Mouse (Mus musculus): ENCODE measurements around the gene Lamc1. TPM values are rescaled to one million over a fixed set of nuclear protein-coding genes. Genes with fewer than 3 reads are reported as not detected.

Lamc1 gene
- polyA plus RNA-seq, 1 experiment from 2014 or later, result 14.4 TPM

DNA sequence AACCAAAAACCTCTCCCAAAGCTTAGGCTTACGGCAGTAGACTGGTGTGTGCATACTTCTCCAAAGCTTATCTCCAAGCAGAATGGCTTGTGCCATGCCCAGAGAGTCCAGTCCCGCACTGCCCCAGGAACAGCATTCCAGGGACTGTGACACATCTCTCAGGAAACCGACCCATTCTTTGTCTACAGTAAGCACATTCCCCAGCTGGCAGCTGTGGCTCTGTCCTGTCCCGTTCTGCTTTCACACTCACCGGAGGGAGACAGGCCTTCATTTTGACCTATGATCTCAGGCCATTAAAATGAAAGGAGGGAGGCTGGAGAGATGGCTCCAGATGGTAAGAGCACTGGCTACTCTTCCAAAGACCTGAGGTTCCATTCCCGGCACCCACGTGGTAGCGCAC is 130.4 kb downstream of the Lamc1 start:
- H3K4me3 ChIP-seq (replicated peaks; ENCODE audit: low read length), result no peak overlapping the region
- no peaks in the 10 kb centered on the region for H3K36me3 ChIP-seq (ENCODE audit: control insufficient read depth, insufficient read depth)
- no peak for ATAC-seq
- 48% methylated on average over 8 of the region's 8 CpGs for WGBS
- H3K9me3 ChIP-seq (ENCODE audit: control insufficient read depth, low read length), result no peaks in the 10 kb centered on the region
- H3K4me1 ChIP-seq (replicated peaks; ENCODE audit: control insufficient read depth, insufficient read depth, low read length), result peaks cover 8% of the 10 kb centered on the region
- H3K27ac ChIP-seq (ENCODE audit: low read length), result no peak overlapping the region
- no peak overlapping the region for H3K9ac ChIP-seq (replicated peaks; ENCODE audit: low read depth, low read length)
- H3K27me3 ChIP-seq (replicated peaks; ENCODE audit: control insufficient read depth, insufficient read depth, low read length), result no peaks in the 10 kb centered on the region
- no peak overlapping the region for H3K4me2 ChIP-seq (ENCODE audit: low read length)

DNA sequence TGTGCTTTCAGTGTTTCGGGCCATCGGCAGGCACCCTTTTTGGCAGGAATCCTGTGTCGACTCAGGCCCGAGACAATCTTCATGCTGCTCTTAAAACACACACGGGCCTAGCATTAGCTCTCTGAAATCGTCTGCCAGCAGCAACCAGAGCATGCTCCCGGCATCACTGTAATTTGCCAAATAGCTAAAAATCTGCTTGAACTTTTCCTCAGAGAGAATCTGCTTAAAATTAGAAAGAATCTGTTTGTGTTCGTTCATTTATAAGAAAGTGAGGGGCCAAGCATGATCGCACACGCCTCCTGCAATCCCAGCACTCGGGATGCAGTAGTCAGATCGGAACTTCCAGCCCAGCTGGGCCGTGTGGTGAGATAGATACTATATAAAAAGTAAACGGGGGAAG is 131.1 kb downstream of the Lamc1 start:
- WGBS, result 25% methylated on average over 14 of the region's 14 CpGs

DNA sequence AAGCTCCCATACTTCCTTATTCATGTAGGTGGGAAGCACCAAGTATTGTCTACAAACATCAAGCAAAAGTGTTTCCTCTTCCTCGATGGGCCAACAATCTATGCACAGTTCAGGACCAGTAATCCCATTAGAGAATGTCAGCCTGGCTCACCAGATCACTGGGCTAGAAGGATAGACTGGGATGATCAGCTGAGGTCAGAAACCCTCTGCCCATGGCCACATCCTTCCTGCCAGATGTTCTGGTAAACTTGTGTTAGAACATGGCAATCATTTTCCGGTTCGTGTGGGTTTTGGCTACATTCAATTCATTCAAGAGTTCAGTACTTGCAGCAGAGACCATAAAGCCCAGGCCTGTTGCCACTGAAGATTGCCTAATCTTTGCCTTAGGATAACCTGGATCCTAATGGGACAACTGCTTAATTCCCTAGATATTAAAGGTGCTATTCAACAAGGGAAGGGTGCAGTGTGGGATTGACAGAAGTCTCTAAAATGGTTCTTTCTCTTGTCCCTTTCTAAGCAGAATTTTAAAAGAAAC is 135.2 kb downstream of the Lamc1 start:
- no peaks in the 10 kb centered on the region for H3K9me3 ChIP-seq (ENCODE audit: control insufficient read depth, low read length)
- H3K27me3 ChIP-seq (replicated peaks; ENCODE audit: control insufficient read depth, insufficient read depth, low read length), result no peaks in the 10 kb centered on the region
- no peak for ATAC-seq
- H3K4me2 ChIP-seq (ENCODE audit: low read length), result no peak overlapping the region
- WGBS, result 93% methylated on average over 3 of the region's 3 CpGs
- H3K4me3 ChIP-seq (replicated peaks; ENCODE audit: low read length), result no peak overlapping the region
- no peak overlapping the region for H3K27ac ChIP-seq (ENCODE audit: low read length)
- peaks cover 10% of the 10 kb centered on the region for H3K4me1 ChIP-seq (replicated peaks; ENCODE audit: control insufficient read depth, insufficient read depth, low read length)
- no peak overlapping the region for H3K9ac ChIP-seq (replicated peaks; ENCODE audit: low read depth, low read length)
- no peaks in the 10 kb centered on the region for H3K36me3 ChIP-seq (ENCODE audit: control insufficient read depth, insufficient read depth)

More for the DNA sequence above, 131.1 kb downstream of the Lamc1 start:
- no peak overlapping the region for H3K27ac ChIP-seq (ENCODE audit: low read length)
- no peaks in the 10 kb centered on the region for H3K27me3 ChIP-seq (replicated peaks; ENCODE audit: control insufficient read depth, insufficient read depth, low read length)
- no peaks in the 10 kb centered on the region for H3K9me3 ChIP-seq (ENCODE audit: control insufficient read depth, low read length)
- H3K36me3 ChIP-seq (ENCODE audit: control insufficient read depth, insufficient read depth), result no peaks in the 10 kb centered on the region
- H3K9ac ChIP-seq (replicated peaks; ENCODE audit: low read depth, low read length), result no peak overlapping the region
- ATAC-seq, result no peak
- no peak overlapping the region for H3K4me3 ChIP-seq (replicated peaks; ENCODE audit: low read length)
- H3K4me2 ChIP-seq (ENCODE audit: low read length), result no peak overlapping the region
- H3K4me1 ChIP-seq (replicated peaks; ENCODE audit: control insufficient read depth, insufficient read depth, low read length), result peaks cover 8% of the 10 kb centered on the region

DNA sequence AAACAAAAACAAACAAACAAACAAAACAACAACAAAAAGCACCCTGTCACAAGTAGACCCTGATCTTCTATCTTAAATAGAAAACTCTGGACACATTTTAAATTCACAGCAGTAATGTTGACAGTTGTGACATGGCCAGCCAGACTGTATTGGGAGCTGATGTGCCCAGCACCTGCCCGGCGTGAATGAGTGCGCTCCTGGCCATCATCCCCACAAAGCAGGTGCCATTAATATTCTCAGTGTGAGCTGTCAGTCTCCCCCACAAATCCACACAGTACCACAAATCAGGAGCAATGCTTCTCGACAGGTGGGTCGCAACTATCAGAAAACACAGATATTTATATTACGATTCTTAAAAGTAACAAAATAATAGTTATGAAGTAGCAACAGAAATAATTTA is 139.6 kb downstream of the Lamc1 start:
- H3K9me3 ChIP-seq (ENCODE audit: control insufficient read depth, low read length), result no peaks in the 10 kb centered on the region
- no peak overlapping the region for H3K27ac ChIP-seq (ENCODE audit: low read length)
- H3K4me1 ChIP-seq (replicated peaks; ENCODE audit: control insufficient read depth, insufficient read depth, low read length), result peaks cover 16% of the 10 kb centered on the region
- H3K4me2 ChIP-seq (ENCODE audit: low read length), result no peak overlapping the region
- H3K27me3 ChIP-seq (replicated peaks; ENCODE audit: control insufficient read depth, insufficient read depth, low read length), result no peaks in the 10 kb centered on the region
- 79% methylated on average over 6 of the region's 6 CpGs for WGBS
- no peak overlapping the region for H3K9ac ChIP-seq (replicated peaks; ENCODE audit: low read depth, low read length)
- no peak overlapping the region for H3K4me3 ChIP-seq (replicated peaks; ENCODE audit: low read length)
- H3K36me3 ChIP-seq (ENCODE audit: control insufficient read depth, insufficient read depth), result no peaks in the 10 kb centered on the region
- ATAC-seq, result no peak

DNA sequence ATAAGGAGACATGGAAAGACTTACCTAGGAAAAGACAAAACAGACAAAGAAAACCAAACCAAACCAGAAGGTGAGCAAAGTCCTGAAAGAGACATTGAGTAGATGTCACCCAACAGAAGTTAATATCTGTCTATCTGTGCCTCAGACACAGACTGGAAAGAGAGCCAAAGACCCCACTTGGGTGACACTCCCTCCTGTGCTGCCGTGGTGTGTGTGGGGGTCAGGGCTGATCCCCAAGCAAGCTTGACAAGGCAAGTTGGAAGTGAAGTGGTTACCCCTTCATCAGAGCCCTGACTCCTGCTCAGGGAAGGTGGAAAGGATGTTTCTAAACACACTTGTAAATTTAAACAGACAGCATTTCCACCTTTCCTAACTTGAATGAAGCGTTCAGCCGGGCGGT is 140.2 kb downstream of the Lamc1 start:
- no peaks in the 10 kb centered on the region for H3K9me3 ChIP-seq (ENCODE audit: control insufficient read depth, low read length)
- 59% methylated on average over 4 of the region's 4 CpGs for WGBS
- no peaks in the 10 kb centered on the region for H3K27me3 ChIP-seq (replicated peaks; ENCODE audit: control insufficient read depth, insufficient read depth, low read length)
- H3K27ac ChIP-seq (ENCODE audit: low read length), result peak overlapping the region; percentile 56
- peak; percentile 17; the same call in 1 of the 2 replicates for ATAC-seq
- H3K4me3 ChIP-seq (replicated peaks; ENCODE audit: low read length), result no peak overlapping the region
- peaks cover 16% of the 10 kb centered on the region for H3K4me1 ChIP-seq (replicated peaks; ENCODE audit: control insufficient read depth, insufficient read depth, low read length)
- no peak overlapping the region for H3K9ac ChIP-seq (replicated peaks; ENCODE audit: low read depth, low read length)
- no peak overlapping the region for H3K4me2 ChIP-seq (ENCODE audit: low read length)
- no peaks in the 10 kb centered on the region for H3K36me3 ChIP-seq (ENCODE audit: control insufficient read depth, insufficient read depth)

DNA sequence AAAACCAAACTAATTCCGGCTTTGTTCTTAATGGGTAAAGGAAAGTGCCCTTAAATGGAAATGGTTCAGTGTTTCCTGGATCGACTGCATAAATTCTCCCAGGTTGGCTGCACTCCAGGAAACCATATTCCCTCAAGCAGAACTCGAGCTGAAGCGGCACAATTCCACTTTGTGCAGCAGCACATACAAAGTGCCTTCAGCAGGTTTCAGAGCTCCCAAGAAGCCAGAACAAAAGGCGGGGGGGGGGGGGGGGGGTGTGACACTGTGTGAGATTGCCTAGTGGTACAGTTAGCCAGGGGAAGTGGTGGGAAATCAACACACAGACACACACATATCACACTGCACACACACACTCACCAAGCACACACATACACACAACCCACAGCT is 140.7 kb downstream of the Lamc1 start:
- no peaks in the 10 kb centered on the region for H3K36me3 ChIP-seq (ENCODE audit: control insufficient read depth, insufficient read depth)
- H3K27ac ChIP-seq (ENCODE audit: low read length), result peak overlapping the region; percentile 56
- H3K27me3 ChIP-seq (replicated peaks; ENCODE audit: control insufficient read depth, insufficient read depth, low read length), result peaks cover 2% of the 10 kb centered on the region
- ATAC-seq, result peak; percentile 85
- H3K4me3 ChIP-seq (replicated peaks; ENCODE audit: low read length), result no peak overlapping the region
- H3K4me2 ChIP-seq (ENCODE audit: low read length), result peak overlapping the region; percentile 10; the same call in 1 of the 2 replicates
- 3% methylated on average over 4 of the region's 5 CpGs for WGBS
- no peak overlapping the region for H3K9ac ChIP-seq (replicated peaks; ENCODE audit: low read depth, low read length)
- H3K9me3 ChIP-seq (ENCODE audit: control insufficient read depth, low read length), result no peaks in the 10 kb centered on the region
- peaks cover 16% of the 10 kb centered on the region for H3K4me1 ChIP-seq (replicated peaks; ENCODE audit: control insufficient read depth, insufficient read depth, low read length)

DNA sequence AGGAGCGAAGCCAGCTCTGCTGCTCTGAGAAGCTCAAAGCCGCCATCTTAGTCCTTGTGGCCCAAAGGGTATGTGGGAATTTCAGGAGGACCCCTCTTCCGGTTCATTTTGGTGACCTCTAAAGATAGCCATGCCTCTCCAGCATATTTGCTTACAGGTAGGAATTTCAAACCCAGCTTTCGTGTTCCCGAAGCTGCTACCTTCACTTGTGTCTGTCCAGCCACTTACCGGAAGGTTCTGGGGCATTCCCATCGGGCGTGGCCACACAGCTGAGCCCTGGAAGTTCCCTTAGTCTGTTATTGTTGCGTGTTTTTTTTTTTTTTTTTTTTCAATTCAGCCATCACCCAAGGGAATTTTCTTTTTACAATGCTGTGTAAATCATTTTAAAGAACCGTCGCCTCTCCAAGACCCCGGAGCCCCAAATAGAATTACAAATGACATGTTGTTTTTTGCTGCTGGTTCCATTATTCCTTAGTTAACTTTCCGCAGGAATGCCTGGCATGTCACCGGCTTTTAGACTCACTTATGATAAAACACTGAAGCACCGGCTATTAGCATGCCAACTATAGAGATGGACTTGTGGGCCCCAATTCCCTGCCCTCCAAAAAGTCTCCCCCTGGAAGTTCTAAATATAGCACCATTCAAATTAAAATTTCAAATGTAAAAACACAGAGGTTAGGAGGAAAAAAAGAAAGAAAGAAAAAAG is 141.2 kb downstream of the Lamc1 start:
- Histone ChIP-seq H3K9ac (replicated peaks; ENCODE audit: low read depth, low read length) (no peak overlapping the region), H3K27me3 (replicated peaks; ENCODE audit: control insufficient read depth, insufficient read depth, low read length) (peaks cover 5% of the 10 kb centered on the region), H3K27ac (ENCODE audit: low read length) (peak overlapping the region; percentile 54), H3K4me2 (ENCODE audit: low read length) (peak overlapping the region; percentile 31; the same call in 1 of the 2 replicates), H3K36me3 (ENCODE audit: control insufficient read depth, insufficient read depth) (no peaks in the 10 kb centered on the region), H3K9me3 (ENCODE audit: control insufficient read depth, low read length) (no peaks in the 10 kb centered on the region), H3K4me3 (replicated peaks; ENCODE audit: low read length) (no peak overlapping the region), H3K4me1 (replicated peaks; ENCODE audit: control insufficient read depth, insufficient read depth, low read length) (peaks cover 16% of the 10 kb centered on the region)
- WGBS, result 35% methylated on average over 15 of the region's 15 CpGs
- ATAC-seq, result peak; percentile 36; the same call in 1 of the 2 replicates

DNA sequence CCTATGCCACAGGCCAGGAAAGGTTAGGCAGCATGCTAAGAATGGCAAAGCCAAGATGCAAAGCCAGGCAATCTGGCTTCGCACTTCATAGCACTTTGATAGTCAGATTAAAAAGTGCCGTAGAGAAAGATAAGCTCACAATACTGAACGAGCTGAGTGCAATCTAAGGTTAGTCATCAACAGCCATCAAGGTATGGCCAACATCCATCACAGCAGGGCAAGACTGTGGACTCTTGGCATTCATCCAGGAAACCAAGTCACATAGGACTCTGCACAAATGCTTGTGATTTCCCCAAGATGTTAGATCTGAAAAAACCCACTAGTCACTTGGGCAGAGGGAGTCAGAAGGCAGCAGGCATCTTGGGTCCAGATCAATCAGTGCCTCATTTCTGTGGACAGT is 144.5 kb downstream of the Lamc1 start:
- no peak overlapping the region for H3K4me2 ChIP-seq (ENCODE audit: low read length)
- H3K4me3 ChIP-seq (replicated peaks; ENCODE audit: low read length), result no peak overlapping the region
- no peaks in the 10 kb centered on the region for H3K9me3 ChIP-seq (ENCODE audit: control insufficient read depth, low read length)
- ATAC-seq, result no peak
- H3K27ac ChIP-seq (ENCODE audit: low read length), result no peak overlapping the region
- WGBS, result 67% methylated on average over 3 of the region's 3 CpGs
- no peak overlapping the region for H3K9ac ChIP-seq (replicated peaks; ENCODE audit: low read depth, low read length)
- H3K4me1 ChIP-seq (replicated peaks; ENCODE audit: control insufficient read depth, insufficient read depth, low read length), result peaks cover 26% of the 10 kb centered on the region
- peaks cover 16% of the 10 kb centered on the region for H3K27me3 ChIP-seq (replicated peaks; ENCODE audit: control insufficient read depth, insufficient read depth, low read length)
- no peaks in the 10 kb centered on the region for H3K36me3 ChIP-seq (ENCODE audit: control insufficient read depth, insufficient read depth)

DNA sequence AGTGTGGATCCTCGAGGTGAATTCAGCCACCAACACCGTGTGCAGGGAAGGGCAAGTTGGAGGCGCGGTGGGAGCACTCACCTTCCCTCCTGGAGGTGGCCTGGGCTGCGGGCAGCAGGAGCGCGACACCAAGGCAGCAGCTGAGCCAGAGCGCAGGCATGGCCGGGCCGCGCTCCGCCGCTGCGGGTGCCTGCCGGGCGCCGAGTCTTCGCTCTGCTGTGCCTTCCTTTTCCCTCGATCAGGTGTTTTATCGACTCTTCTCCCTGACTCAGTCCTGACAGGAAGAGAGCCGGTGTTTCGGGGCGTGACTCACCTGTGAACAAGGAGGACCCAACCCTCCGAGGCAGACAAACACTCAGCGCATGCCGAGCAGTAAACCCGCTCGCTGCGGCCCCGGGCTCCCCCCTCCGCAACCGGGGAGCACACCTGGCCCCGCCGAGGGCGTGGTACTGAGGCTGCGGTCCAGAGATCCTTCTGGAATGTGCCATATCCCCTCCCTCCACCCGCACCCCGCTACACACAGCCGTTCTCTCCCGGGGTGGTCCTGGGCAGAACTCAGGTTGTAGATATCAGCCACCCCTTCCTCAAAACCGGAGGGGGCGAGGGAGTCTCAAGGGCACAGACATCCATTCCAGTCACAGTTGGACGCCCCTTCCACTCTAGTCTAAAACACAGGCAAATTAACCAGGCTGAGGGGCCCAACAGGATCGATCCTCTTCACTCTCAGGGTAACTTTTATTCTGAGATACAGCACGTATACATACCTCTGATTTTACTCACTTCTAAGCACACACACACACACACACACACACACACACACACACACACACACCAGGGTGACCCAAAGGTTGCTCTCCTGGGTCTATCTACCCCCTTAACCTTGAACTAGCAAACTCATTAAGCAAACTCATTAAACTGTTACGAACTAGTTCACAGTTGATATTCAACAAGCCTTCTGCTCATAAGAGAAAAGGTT is 146.5 kb downstream of the Lamc1 start, which contains the start of gene Lamc2:
Lamc2 (minus strand) TSS at position 620 of the 976 bp plus-strand sequence.
- peaks cover 16% of the 10 kb centered on the region for H3K27me3 ChIP-seq (replicated peaks; ENCODE audit: control insufficient read depth, insufficient read depth, low read length)
- 2% methylated on average over 45 of the region's 46 CpGs for WGBS

More for the DNA sequence above, 146.5 kb downstream of the Lamc1 start, which contains the start of gene Lamc2:
- Histone ChIP-seq H3K9ac (replicated peaks; ENCODE audit: low read depth, low read length) (peak within 1 kb of the TSS; percentile 56), H3K27ac (ENCODE audit: low read length) (no peak within 1 kb of the TSS), H3K4me3 (replicated peaks; ENCODE audit: low read length) (peak within 1 kb of the TSS; percentile 48), H3K36me3 (ENCODE audit: control insufficient read depth, insufficient read depth) (no peaks in the 10 kb centered on the region), H3K4me2 (ENCODE audit: low read length) (peak within 1 kb of the TSS; percentile 85), H3K4me1 (replicated peaks; ENCODE audit: control insufficient read depth, insufficient read depth, low read length) (peaks cover 12% of the 10 kb centered on the region), H3K9me3 (ENCODE audit: control insufficient read depth, low read length) (no peaks in the 10 kb centered on the region)
- ATAC-seq, result peak; percentile 69
